Mouse (Mus musculus) c-Kit-positive CD71-positive TER-119-positive erythroid progenitor cells, embryonic 14.5 days (primary cell): ENCODE results near the gene Rdh5.

ENCODE experiments used
- DNase-seq: peaks from one replicate; pipeline ENCODE4 v3.0.0-alpha.2; 2013; ENCODE audit warnings: low spot score

The Rdh5 gene

GRCm38 (mm10) chr10:128904812-128905211 lies 17.9 kb downstream of the Rdh5 start:
- DNase-seq = no peak

GRCm38 (mm10) chr10:128902409-128902988 lies 20.2 kb downstream of the Rdh5 start:
- no peak for DNase-seq

GRCm38 (mm10) chr10:128901409-128901808 lies 21.3 kb downstream of the Rdh5 start:
- no peak for DNase-seq

- DNase-seq = no peak
These were observed 22.0 kb downstream of the Rdh5 start, which contains the start of gene Cd63 for GRCm38 (mm10) chr10:128900698-128901097. Gene Cd63 (plus strand): TSS chr10:128900989.

DNA sequence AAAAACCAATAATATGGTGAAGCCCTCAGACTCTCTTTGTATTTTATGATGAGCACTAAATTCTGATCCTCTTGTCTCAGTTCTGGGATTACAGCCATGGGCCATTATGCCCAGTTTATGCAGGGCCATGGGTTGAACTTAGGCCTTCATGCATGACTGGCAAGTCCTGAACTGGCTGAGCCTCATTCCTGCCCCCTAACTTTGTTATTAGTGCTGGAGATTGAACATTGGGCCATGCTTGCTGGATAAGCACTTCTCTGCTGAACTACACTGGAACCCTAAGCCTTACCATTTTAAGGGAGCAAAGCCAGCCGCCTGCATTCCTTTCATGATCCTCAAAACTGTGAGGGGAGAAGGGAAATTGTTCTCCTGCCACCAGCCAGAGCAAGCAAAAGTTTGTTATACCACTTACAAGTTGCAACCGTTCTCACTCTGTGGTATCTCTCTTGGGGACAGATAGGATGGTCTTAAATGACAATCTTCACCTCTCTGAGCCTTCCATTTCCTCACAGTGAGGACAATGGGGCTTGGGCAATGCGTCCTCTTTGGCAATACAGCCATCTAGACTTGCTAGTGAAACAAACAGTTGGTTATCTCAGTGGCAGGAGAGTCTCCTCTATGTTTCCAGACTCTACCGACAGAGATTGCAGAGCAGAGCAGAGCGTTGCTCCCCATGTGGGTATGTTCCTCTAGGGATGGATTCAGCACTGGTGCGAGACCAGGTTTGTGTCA lies 22.8 kb downstream of the Rdh5 start:
- no peak for DNase-seq

- DNase-seq = no peak
These were observed 25.2 kb downstream of the Rdh5 start for GRCm38 (mm10) chr10:128897501-128897900.

- DNase-seq = no peak
These were observed 25.9 kb downstream of the Rdh5 start for GRCm38 (mm10) chr10:128896807-128897206.

GRCm38 (mm10) chr10:128895952-128896693 lies 26.6 kb downstream of the Rdh5 start:
- DNase-seq = no peak

DNA sequence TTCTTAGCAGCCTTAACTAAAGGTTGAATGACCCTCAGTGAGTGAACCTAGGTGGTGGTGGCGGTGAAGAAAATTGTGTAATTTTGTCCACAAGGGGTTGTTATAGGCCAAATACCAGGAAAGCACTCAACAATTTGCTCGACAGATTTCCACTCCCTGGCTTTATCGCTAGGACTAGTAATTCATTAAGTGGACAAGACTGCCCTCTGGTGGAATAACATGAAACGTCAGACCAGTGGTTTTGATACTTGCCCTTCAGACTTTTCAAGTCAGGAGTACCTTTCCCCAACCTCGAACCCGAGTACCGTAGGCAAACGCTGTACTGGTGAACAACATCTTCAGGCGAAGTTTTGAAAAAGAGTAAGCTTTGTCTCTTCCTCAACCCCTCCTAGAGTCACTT lies 27.3 kb downstream of the Rdh5 start:
- DNase-seq = peak; percentile 78

- DNase-seq = no peak
These were observed 30.4 kb downstream of the Rdh5 start for GRCm38 (mm10) chr10:128892246-128892645.

- no peak for DNase-seq
These were observed 31.2 kb downstream of the Rdh5 start, which contains the start of gene Gdf11 for GRCm38 (mm10) chr10:128891296-128892094. Gene Gdf11 (minus strand): TSS chr10:128891718.

DNA sequence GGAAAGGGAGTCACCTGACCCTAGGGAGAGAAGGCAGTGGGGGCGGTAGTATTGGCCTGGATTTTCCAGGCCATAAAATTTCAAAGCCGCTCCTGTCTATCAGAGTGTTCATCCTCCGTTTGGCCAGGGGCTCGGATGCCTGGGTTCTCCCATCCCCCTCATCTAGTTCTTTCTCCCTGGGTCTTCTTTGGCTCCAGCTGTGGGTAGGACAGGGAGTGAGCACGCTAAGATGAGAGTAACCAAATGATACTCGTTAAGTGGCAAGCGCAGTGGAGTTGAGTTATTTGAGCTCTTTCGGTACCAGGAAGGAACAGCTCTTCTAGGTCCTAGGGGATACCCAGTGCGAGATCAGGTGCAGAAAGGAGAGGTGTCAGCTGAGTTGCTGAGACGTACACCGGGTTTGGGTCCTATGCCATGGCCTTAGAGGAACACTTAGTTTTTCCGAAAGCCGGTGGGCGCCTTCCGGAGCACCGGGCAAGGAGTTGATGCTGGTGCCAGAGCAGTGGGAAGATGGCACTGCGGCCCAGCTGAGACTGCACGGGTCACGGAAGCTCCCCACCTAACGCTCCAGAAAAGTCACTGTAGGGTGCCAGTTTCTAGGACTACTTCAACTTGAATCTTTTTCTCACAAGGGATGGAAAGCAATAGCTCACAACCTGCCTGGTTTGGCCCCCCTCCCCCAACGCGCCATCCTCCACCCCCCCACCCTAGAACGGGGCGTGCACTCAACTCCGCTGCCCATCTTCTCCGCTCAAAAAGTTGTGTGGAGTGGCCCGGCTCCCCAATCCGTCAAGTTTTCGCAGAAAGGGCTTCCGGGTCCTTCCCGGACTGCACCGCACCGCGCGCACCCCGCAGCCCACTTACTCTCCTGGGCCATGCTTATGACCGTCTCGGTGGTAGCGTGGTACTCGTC lies 32.0 kb downstream of the Rdh5 start:
- no peak for DNase-seq

- no peak for DNase-seq
These were observed 32.8 kb downstream of the Rdh5 start for GRCm38 (mm10) chr10:128889846-128890245.

DNA sequence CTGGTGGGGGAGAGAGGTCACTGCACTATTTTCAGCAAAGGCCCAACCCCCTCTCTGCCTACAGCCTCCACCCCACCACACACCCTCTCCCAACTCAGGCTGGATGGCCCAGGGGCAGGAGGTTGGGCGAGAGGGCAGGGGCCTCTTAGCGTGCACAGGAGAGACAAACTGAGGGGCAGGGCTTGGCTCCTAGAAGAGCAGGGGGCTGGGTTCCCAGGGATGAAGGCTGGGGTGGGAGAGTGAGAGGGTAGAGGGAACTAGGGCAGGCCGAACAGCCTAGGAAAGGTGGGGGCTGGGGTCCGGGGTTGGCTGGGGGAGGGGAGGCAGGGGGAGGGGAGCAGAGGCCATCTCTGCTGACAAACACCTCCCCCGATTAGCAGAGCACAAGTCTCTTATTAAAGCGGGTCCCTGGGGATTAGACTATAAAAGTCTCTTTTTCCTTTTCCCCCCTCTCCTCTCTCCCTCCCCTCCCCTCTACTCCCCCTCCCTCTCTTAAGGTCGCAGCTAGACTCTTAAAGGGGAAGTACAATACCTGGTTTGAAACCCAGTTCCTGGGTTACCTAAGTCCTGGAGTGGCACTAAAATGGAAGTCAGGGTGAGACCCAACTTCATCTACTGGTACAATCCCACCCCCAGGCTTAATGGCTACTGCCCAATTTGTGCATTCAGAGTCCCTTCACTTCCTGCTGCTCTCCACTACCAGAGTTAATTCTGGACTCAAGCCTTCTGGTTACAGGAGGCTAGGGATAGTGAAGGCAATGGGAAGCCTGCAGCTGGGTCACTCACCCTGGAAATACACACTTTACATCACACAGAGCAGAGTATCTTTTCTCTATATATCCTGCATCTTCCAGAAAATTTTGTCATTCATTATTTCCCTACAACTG lies 33.5 kb downstream of the Rdh5 start:
- no peak for DNase-seq

- no peak for DNase-seq
These were observed 40.6 kb downstream of the Rdh5 start for GRCm38 (mm10) chr10:128882067-128882466.

- DNase-seq = no peak
These were observed 43.9 kb downstream of the Rdh5 start for GRCm38 (mm10) chr10:128878811-128879210.

- DNase-seq = no peak
These were observed 44.4 kb downstream of the Rdh5 start for GRCm38 (mm10) chr10:128878291-128878690.

DNA sequence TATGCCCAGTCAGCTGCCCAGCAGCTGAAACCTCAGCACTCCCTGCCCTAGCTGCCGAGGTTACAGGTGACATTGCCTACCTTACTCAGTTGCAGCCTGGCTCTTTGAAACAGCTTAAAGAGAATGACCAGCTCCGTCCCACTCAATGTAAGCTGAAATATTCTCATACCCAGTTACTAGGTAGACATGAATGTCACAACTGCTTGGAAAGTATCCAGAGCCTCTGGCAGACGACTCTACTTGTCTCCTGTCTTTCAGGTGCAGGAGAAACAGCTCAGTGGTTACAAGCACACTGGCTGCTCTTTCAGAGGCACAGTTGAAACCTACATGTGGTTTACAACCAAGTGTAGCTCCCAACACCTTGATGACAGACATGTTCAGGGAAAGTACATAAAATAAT lies 52.3 kb downstream of the Rdh5 start:
- no peak for DNase-seq

- DNase-seq = no peak
These were observed 56.2 kb downstream of the Rdh5 start for GRCm38 (mm10) chr10:128866518-128866917.

DNA sequence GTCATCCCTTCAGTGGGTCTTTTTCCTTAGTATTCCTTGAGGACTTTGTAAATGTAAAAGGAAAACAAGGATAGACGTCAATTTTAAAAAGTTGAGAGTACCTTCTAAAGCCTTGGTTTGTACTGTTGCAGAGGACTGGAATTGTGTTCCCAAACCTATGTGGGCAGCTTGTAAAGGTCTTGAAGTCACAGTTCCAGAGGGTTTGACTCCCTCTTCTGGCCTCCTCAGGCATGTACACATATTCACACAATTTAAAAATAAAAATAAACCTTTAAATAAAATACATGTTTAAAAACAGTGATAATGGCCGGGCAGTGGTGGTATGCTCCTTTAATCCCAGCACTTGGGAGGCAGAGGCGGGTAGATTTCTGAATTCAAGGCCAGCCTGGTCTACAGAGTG lies 56.6 kb downstream of the Rdh5 start:
- DNase-seq = no peak
